Mouse (Mus musculus) liver, embryonic 14.5 days (tissue): ENCODE measurements around the gene Minpp1. TPM values are rescaled to one million over a fixed set of nuclear protein-coding genes. Genes with fewer than 3 reads are reported as not detected.

ENCODE experiments used
- ATAC-seq: fragments of 200-750 bp; cut with Nextera tagmentation; 2 replicates; pipeline ENCODE4 v1.8.0; 2017; ENCODE audit warnings: moderate number of reproducible peaks, mild to moderate bottlenecking, moderate library complexity; ENCODE audit not compliant: insufficient read depth
- DNase-seq, 3 experiments: peaks; one replicate each; pipeline ENCODE4 v3.0.0-alpha.2; 2012 to 2013; ENCODE audit warnings: low read depth in 3 of 3, low spot score in 3 of 3
- H3K27ac ChIP-seq: fragments of 300-500 bp; sonication (generic); 2 replicates; pipeline ENCODE4 v1.5.1; 2014; ENCODE audit warnings: moderate library complexity, mild to moderate bottlenecking, control low read depth, inconsistent platforms
- H3K27me3 ChIP-seq: fragments of 300-500 bp; sonication (generic); 2 replicates; pipeline ENCODE4 v1.6.1; 2014; ENCODE audit warnings: mild to moderate bottlenecking, low read length, moderate library complexity; ENCODE audit not compliant: control insufficient read depth, insufficient read depth
- H3K36me3 ChIP-seq: fragments of 300-500 bp; sonication (generic); replicated peaks from 2 replicates; pipeline ENCODE4 v1.6.1; 2014; ENCODE audit warnings: low read depth; ENCODE audit not compliant: control insufficient read depth, insufficient read depth
- H3K4me1 ChIP-seq, 2 experiments: fragments of 200-500 bp in 1 of 2; fragments of 300-500 bp in 1 of 2; sonication (generic) in 1 of 2; replicated peaks; 2 replicates each; pipeline ENCODE4 v1.6.1; 2012 to 2014; ENCODE audit warnings: antibody characterized with exemption in 1 of 2, inconsistent platforms in 1 of 2, low read length in 1 of 2; ENCODE audit not compliant: control insufficient read depth in 2 of 2, insufficient read depth in 2 of 2
- H3K4me2 ChIP-seq: fragments of 300-500 bp; sonication (generic); 2 replicates; pipeline ENCODE4 v1.6.1; 2014; ENCODE audit warnings: low read depth, mild to moderate bottlenecking, control low read depth, moderate library complexity
- H3K4me3 ChIP-seq, 2 experiments: fragments of 200-500 bp in 1 of 2; fragments of 300-500 bp in 1 of 2; sonication (generic) in 1 of 2; 2 replicates each; pipeline ENCODE4 v1.5.1; 2012 to 2014; ENCODE audit warnings: low read depth in 2 of 2, low read length in 2 of 2, mild to moderate bottlenecking in 2 of 2, control low read depth in 1 of 2, inconsistent platforms in 1 of 2, moderate library complexity in 1 of 2; ENCODE audit not compliant: insufficient read depth in 1 of 2
- H3K9ac ChIP-seq: fragments of 300-500 bp; sonication (generic); replicated peaks from 2 replicates; pipeline ENCODE4 v1.6.1; 2014; ENCODE audit warnings: mild to moderate bottlenecking, control low read depth, moderate library complexity
- H3K9me3 ChIP-seq: fragments of 300-500 bp; sonication (generic); 2 replicates; pipeline ENCODE4 v1.6.1; 2016; ENCODE audit warnings: low read length, mixed read lengths; ENCODE audit not compliant: control insufficient read depth
- CTCF ChIP-seq: IDR thresholded peaks from 2 replicates; pipeline ENCODE4 v1.5.1; 2016; ENCODE audit warnings: antibody characterized with exemption, low read depth, control low read depth
- EP300 ChIP-seq: IDR thresholded peaks from 2 replicates; pipeline ENCODE4 v1.6.1; 2016; ENCODE audit warnings: antibody characterized with exemption, low read depth
- WGBS: fragments of 180-500 bp; shearing (Covaris S2); extraction: QIAGEN DNeasy Blood & Tissue Kit; methylation state at CpG from one replicate; pipeline ENCODE4 v1.1.7; 2014; ENCODE audit not compliant: insufficient replicate concordance; 5-methylcytosine and 5-hydroxymethylcytosine counted together
- polyA plus RNA-seq, 2 experiments: library from polyadenylated mRNA; depleted of rRNA in 1 of 2; stranded (reverse) in 1 of 2; unstranded in 1 of 2; fragments of >200 nt; fragmentation: Nextera tagmentation in 1 of 2; extraction: Ambion mirVana in 1 of 2; gene quantifications; 2 replicates each; pipeline versions ENCODE4 v1.2.1 to v1.2.3; 2012 to 2014

The Minpp1 gene
- polyA plus RNA-seq, 2 experiments, result 36.6 to 75.4 TPM

GRCm38 (mm10) chr19:32528723-32529122 is 43.2 kb downstream of the Minpp1 start:
- Histone ChIP-seq H3K4me3 (no peak overlapping the region), H3K27me3 (no peaks in the 10 kb centered on the region), H3K36me3 (no peaks in the 10 kb centered on the region), H3K27ac (no peak overlapping the region), H3K9ac (no peak overlapping the region), H3K9me3 (no peaks in the 10 kb centered on the region), H3K4me1 (peaks cover 3 to 19% of the 10 kb centered on the region in 2 experiments), H3K4me2 (no peak overlapping the region)
- TF ChIP-seq CTCF (no peak), EP300 (no peak)
- DNase-seq, result no peak
- no peak for ATAC-seq
- WGBS, result 13% methylated on average over 3 of the region's 3 CpGs

- Histone ChIP-seq H3K4me2 (no peak overlapping the region), H3K4me3 (no peak overlapping the region), H3K36me3 (no peaks in the 10 kb centered on the region), H3K27ac (no peak overlapping the region), H3K4me1 (peaks cover 0 to 12% of the 10 kb centered on the region in 2 experiments; a peak in 2 of 4 replicates), H3K9ac (no peak overlapping the region), H3K9me3 (no peaks in the 10 kb centered on the region), H3K27me3 (no peaks in the 10 kb centered on the region)
- DNase-seq (no peak), ATAC-seq (no peak)
- 75% methylated on average over 11 of the region's 11 CpGs for WGBS
- TF ChIP-seq CTCF (no peak), EP300 (no peak)
These were observed 43.8 kb downstream of the Minpp1 start for GRCm38 (mm10) chr19:32529252-32529942.

- no peak overlapping the region for H3K9ac ChIP-seq
- TF ChIP-seq CTCF, result no peak
- no peak for TF ChIP-seq EP300
- no peak overlapping the region for H3K4me3 ChIP-seq
- no peaks in the 10 kb centered on the region for H3K9me3 ChIP-seq
- no peak overlapping the region for H3K4me2 ChIP-seq
- no peak for DNase-seq
- ATAC-seq, result no peak
- no peak overlapping the region for H3K27ac ChIP-seq
- 71% methylated on average over 7 of the region's 7 CpGs for WGBS
- 0 out of 4 replicates have a peak, but pooled peaks cover 0 to 7% of the 10 kb centered on the region in 2 experiments for H3K4me1 ChIP-seq
- no peaks in the 10 kb centered on the region for H3K36me3 ChIP-seq
- no peaks in the 10 kb centered on the region for H3K27me3 ChIP-seq
These were observed 44.7 kb downstream of the Minpp1 start for GRCm38 (mm10) chr19:32530296-32530695.

GRCm38 (mm10) chr19:32532331-32532730 is 46.8 kb downstream of the Minpp1 start:
- H3K4me2 ChIP-seq, result no peak overlapping the region
- H3K27me3 ChIP-seq, result no peaks in the 10 kb centered on the region
- ATAC-seq, result no peak
- H3K36me3 ChIP-seq, result no peaks in the 10 kb centered on the region
- H3K9me3 ChIP-seq, result no peaks in the 10 kb centered on the region
- no peak overlapping the region for H3K27ac ChIP-seq
- H3K4me3 ChIP-seq, result no peak overlapping the region
- DNase-seq, result no peak
- H3K9ac ChIP-seq, result no peak overlapping the region
- TF ChIP-seq EP300 (no peak), CTCF (no peak)
- 0 out of 4 replicates have a peak, but pooled peaks cover 0 to 4% of the 10 kb centered on the region in 2 experiments for H3K4me1 ChIP-seq
- 58% methylated on average over 3 of the region's 3 CpGs for WGBS

- Histone ChIP-seq H3K4me3 (no peak overlapping the region), H3K27ac (no peak overlapping the region), H3K9ac (no peak overlapping the region), H3K9me3 (no peaks in the 10 kb centered on the region), H3K27me3 (no peaks in the 10 kb centered on the region), H3K4me2 (no peak overlapping the region), H3K4me1 (0 out of 4 replicates have a peak, but pooled peaks cover 0 to 4% of the 10 kb centered on the region in 2 experiments), H3K36me3 (no peaks in the 10 kb centered on the region)
- no peak for TF ChIP-seq CTCF
- TF ChIP-seq EP300, result no peak
- 58% methylated on average over 7 of the region's 7 CpGs for WGBS
- DNase-seq (no peak), ATAC-seq (no peak)
These were observed 47.4 kb downstream of the Minpp1 start for GRCm38 (mm10) chr19:32532737-32533505.
